In genomic region chr16:36735421-36735820, GRCm38 (mm10) we compare ENCODE assay signal across 20 mouse cellular contexts. TPM values are rescaled to one million over a fixed set of nuclear protein-coding genes. Genes with fewer than 3 reads are reported as not detected.
DNase-seq lines count a peak whose midpoint lies in the region; ATAC-seq and TF ChIP-seq lines count a peak whose summit lies in the region.
"Had no signal": no experiment of that assay in that cellular context is flagged by ENCODE, and none has a peak within 500 bp of the region (broad histone marks: within the 10 kb centered on the region; RNA-seq: fewer than 3 reads in every experiment).

No protein-coding gene starts in this region.

- no peak overlapping the region for H3K4me3 ChIP-seq in intestine, postnatal 0 days (ENCODE audit: low read depth, low read length)
- no peak overlapping the region for H3K4me3 ChIP-seq in intestine, embryonic 16.5 days (ENCODE audit: low read length)
- H3K4me3 ChIP-seq in lung, adult 2 months (replicated peaks; ENCODE audit: extremely low read depth, low read depth, low read length): no peak overlapping the region
- no peak overlapping the region for H3K4me3 ChIP-seq in stomach, postnatal 0 days (ENCODE audit: low read depth, low read length)
- H3K4me3 ChIP-seq in forebrain, embryonic 12.5 days (replicated peaks): no peak overlapping the region
- H3K4me3 ChIP-seq: forebrain, embryonic 15.5 days; limb, embryonic 12.5 days; midbrain, embryonic 13.5 days had no signal

- no peaks in the 10 kb centered on the region for H3K36me3 ChIP-seq in intestine, postnatal 0 days (ENCODE audit: control insufficient read depth, insufficient read depth)
- no peaks in the 10 kb centered on the region for H3K36me3 ChIP-seq in intestine, embryonic 16.5 days (ENCODE audit: control insufficient read depth, insufficient read depth, low read length)
- H3K36me3 ChIP-seq in stomach, postnatal 0 days (ENCODE audit: control insufficient read depth, insufficient read depth, low read length): no peaks in the 10 kb centered on the region
- H3K36me3 ChIP-seq in forebrain, embryonic 12.5 days (replicated peaks): no peaks in the 10 kb centered on the region
- H3K36me3 ChIP-seq: forebrain, embryonic 15.5 days; G1E; limb, embryonic 12.5 days; midbrain, embryonic 13.5 days had no signal

- H3K4me1 ChIP-seq in intestine, postnatal 0 days (replicated peaks; ENCODE audit: control insufficient read depth, insufficient read depth, low read length): no peaks in the 10 kb centered on the region
- H3K4me1 ChIP-seq in intestine, embryonic 16.5 days (ENCODE audit: control insufficient read depth, insufficient read depth, low read length): no peaks in the 10 kb centered on the region
- H3K4me1 ChIP-seq in lung, adult 2 months (ENCODE audit: control insufficient read depth, insufficient read depth, low read length): no peaks in the 10 kb centered on the region
- no peaks in the 10 kb centered on the region for H3K4me1 ChIP-seq in stomach, postnatal 0 days (replicated peaks; ENCODE audit: control insufficient read depth, insufficient read depth)
- no peaks in the 10 kb centered on the region for H3K4me1 ChIP-seq in forebrain, embryonic 12.5 days
- H3K4me1 ChIP-seq: forebrain, embryonic 15.5 days; midbrain, embryonic 13.5 days had no signal

- peak; percentile 19 for DNase-seq in urinary bladder, postnatal 14 days (ENCODE audit: low spot score)
- no peak for DNase-seq in urinary bladder, postnatal 36 days (ENCODE audit: low spot score in 2 of 2)
- DNase-seq in lung, adult 2 months: peak; percentile 24
- no peak for DNase-seq in stomach, postnatal 0 days (ENCODE audit: low spot score)
- no peak for DNase-seq in right cerebral cortex, postnatal 36 days (ENCODE audit: low spot score in 2 of 2)
- DNase-seq: adrenal gland, postnatal 14 days; B cell, adult 2 months; cerebellum, adult 9-11 months; heart, postnatal 14 days; right cerebral cortex, postnatal 14 days; thymus, adult 18-20 months had no signal

- TF ChIP-seq POLR2A in lung, adult 2 months (IDR thresholded peaks at IDR 0.05; ENCODE audit: borderline replicate concordance, extremely low read depth, low read depth, low read length): no peak

- no peak for ATAC-seq in intestine, postnatal 0 days
- ATAC-seq in intestine, embryonic 16.5 days: no peak
- no peak for ATAC-seq in stomach, postnatal 0 days (ENCODE audit: low FRiP score, low TSS enrichment)
- no peak for ATAC-seq in forebrain, embryonic 12.5 days (ENCODE audit: low FRiP score)
- ATAC-seq: forebrain, embryonic 15.5 days; hindbrain, embryonic 16.5 days; midbrain, embryonic 13.5 days had no signal

- no peaks in the 10 kb centered on the region for H3K9me3 ChIP-seq in intestine, postnatal 0 days (ENCODE audit: control insufficient read depth)
- H3K9me3 ChIP-seq in intestine, embryonic 16.5 days (ENCODE audit: control insufficient read depth, low read length): no peaks in the 10 kb centered on the region
- H3K9me3 ChIP-seq in stomach, postnatal 0 days (ENCODE audit: control insufficient read depth, low read length): no peaks in the 10 kb centered on the region
- no peaks in the 10 kb centered on the region for H3K9me3 ChIP-seq in forebrain, embryonic 12.5 days
- H3K9me3 ChIP-seq: forebrain, embryonic 15.5 days; G1E; limb, embryonic 12.5 days; midbrain, embryonic 13.5 days had no signal

- TF ChIP-seq CTCF in intestine, postnatal 0 days (IDR thresholded peaks at IDR 0.05; ENCODE audit: low read depth): peak; percentile 72
- peak; percentile 51; the same call in 1 of the 2 replicates for TF ChIP-seq CTCF in lung, adult 2 months (IDR thresholded peaks at IDR 0.05; ENCODE audit: insufficient read depth, low read length)
- TF ChIP-seq CTCF in stomach, postnatal 0 days (IDR thresholded peaks at IDR 0.05; ENCODE audit: low read depth): peak; percentile 47

- no peak for TF ChIP-seq EP300 in stomach, postnatal 0 days (optimal IDR thresholded peaks at IDR 0.05)

- no peaks in the 10 kb centered on the region for H3K27me3 ChIP-seq in intestine, postnatal 0 days (replicated peaks; ENCODE audit: control insufficient read depth, insufficient read depth, low read length)
- no peaks in the 10 kb centered on the region for H3K27me3 ChIP-seq in intestine, embryonic 16.5 days (replicated peaks; ENCODE audit: control insufficient read depth, insufficient read depth, low read length)
- no peaks in the 10 kb centered on the region for H3K27me3 ChIP-seq in stomach, postnatal 0 days (ENCODE audit: control insufficient read depth, insufficient read depth, low read length)
- no peaks in the 10 kb centered on the region for H3K27me3 ChIP-seq in forebrain, embryonic 12.5 days
- H3K27me3 ChIP-seq: forebrain, embryonic 15.5 days; limb, embryonic 12.5 days; midbrain, embryonic 13.5 days had no signal

- H3K27ac ChIP-seq in intestine, postnatal 0 days (ENCODE audit: low read depth, low read length): no peak overlapping the region
- H3K27ac ChIP-seq in intestine, embryonic 16.5 days (ENCODE audit: low read length): no peak overlapping the region
- H3K27ac ChIP-seq in stomach, postnatal 0 days (replicated peaks): no peak overlapping the region
- no peak overlapping the region for H3K27ac ChIP-seq in forebrain, embryonic 12.5 days
- H3K27ac ChIP-seq: forebrain, embryonic 15.5 days; limb, embryonic 12.5 days; macrophage; midbrain, embryonic 13.5 days had no signal

- no peak overlapping the region for H3K9ac ChIP-seq in intestine, postnatal 0 days (ENCODE audit: low read depth, low read length)
- H3K9ac ChIP-seq in intestine, embryonic 16.5 days (ENCODE audit: low read depth, low read length): no peak overlapping the region
- no peak overlapping the region for H3K9ac ChIP-seq in stomach, postnatal 0 days (ENCODE audit: low read length)
- H3K9ac ChIP-seq in forebrain, embryonic 12.5 days: no peak overlapping the region
- H3K9ac ChIP-seq: forebrain, embryonic 15.5 days; limb, embryonic 12.5 days; midbrain, embryonic 13.5 days had no signal

- H3K4me2 ChIP-seq in intestine, postnatal 0 days (replicated peaks; ENCODE audit: low read depth): no peak overlapping the region
- H3K4me2 ChIP-seq in intestine, embryonic 16.5 days (ENCODE audit: low read depth, low read length): no peak overlapping the region
- no peak overlapping the region for H3K4me2 ChIP-seq in stomach, postnatal 0 days (replicated peaks; ENCODE audit: low read depth)
- H3K4me2 ChIP-seq in forebrain, embryonic 12.5 days: no peak overlapping the region
- H3K4me2 ChIP-seq: forebrain, embryonic 15.5 days; limb, embryonic 12.5 days; midbrain, embryonic 13.5 days had no signal

- 55% methylated on average over 3 of the region's 3 CpGs for WGBS in intestine, postnatal 0 days
- whole genome bisulfite sequencing in intestine, embryonic 16.5 days: 81% methylated on average over 3 of the region's 3 CpGs
- 71% methylated on average over 3 of the region's 3 CpGs for WGBS in lung, adult 2 months
- WGBS in stomach, postnatal 0 days: 83% methylated on average over 3 of the region's 3 CpGs
- WGBS in forebrain, embryonic 12.5 days: 86% methylated on average over 3 of the region's 3 CpGs

RNA-seq across cellular contexts. Expression of gene Ildr1, which starts 41.6 kb away (rescaled TPM):
- 4.7 and 7.5 TPM in 2 replicates for polyA plus RNA-seq in intestine, postnatal 0 days (2015; fragmentation: Nextera tagmentation; extraction: Ambion mirVana)
- 9.0 and 9.7 TPM in 2 replicates for polyA plus RNA-seq in intestine, embryonic 16.5 days (2015; fragmentation: Nextera tagmentation; extraction: Ambion mirVana)
- 14.8 and 14.9 TPM in 2 replicates for polyA plus RNA-seq in lung, adult 2 months (2012; rRNA removed)
- polyA plus RNA-seq in stomach, postnatal 0 days (2015; fragmentation: Nextera tagmentation; extraction: Ambion mirVana): 2.5 TPM in 2 replicates
- polyA plus RNA-seq in forebrain, embryonic 12.5 days (2016; fragmentation: Nextera tagmentation; extraction: Ambion mirVana): 0.51 and 1.0 TPM in 2 replicates
- polyA plus RNA-seq: G1E; macrophage; midbrain, embryonic 13.5 days had no signal

RNA-seq across cellular contexts. Expression of gene Slc15a2, which starts 49.3 kb away (rescaled TPM):
- polyA plus RNA-seq in intestine, postnatal 0 days (2015; fragmentation: Nextera tagmentation; extraction: Ambion mirVana): 7.3 and 12.9 TPM in 2 replicates
- polyA plus RNA-seq in intestine, embryonic 16.5 days (2015; fragmentation: Nextera tagmentation; extraction: Ambion mirVana): 8.5 and 12.0 TPM in 2 replicates
- polyA plus RNA-seq in lung, adult 2 months (2012; rRNA removed): 9.0 and 13.9 TPM in 2 replicates
- 1.6 and 2.4 TPM in 2 replicates for polyA plus RNA-seq in stomach, postnatal 0 days (2015; fragmentation: Nextera tagmentation; extraction: Ambion mirVana)
- 4.1 and 4.9 TPM in 2 replicates for polyA plus RNA-seq in forebrain, embryonic 12.5 days (2016; fragmentation: Nextera tagmentation; extraction: Ambion mirVana)

Comparison
In these comparisons a context has a peak if more than half of its experiments do, and no peak if none do; other contexts are left out.
1. DNase-seq: peak in urinary bladder, postnatal 14 days (single experiment) and lung, adult 2 months (single experiment); none in urinary bladder, postnatal 36 days (0 of 2), stomach, postnatal 0 days (single experiment) and right cerebral cortex, postnatal 36 days (0 of 2).
2. Peak in every context shown above with its lines, with median percentiles within 50 percentile points of each other: CTCF ChIP-seq.